Mouse (Mus musculus) limb, embryonic 13.5 days (tissue): ENCODE data around the gene Akip1. TPM values are rescaled to one million over a fixed set of nuclear protein-coding genes. Genes with fewer than 3 reads are reported as not detected.

Experiments used
- ATAC-seq: fragments of 200-750 bp; cut with Nextera tagmentation; 2 replicates; pipeline ENCODE4 v1.8.0; 2017; ENCODE audit warnings: low read depth, moderate number of reproducible peaks, moderate TSS enrichment; ENCODE audit not compliant: low FRiP score
- H3K27ac ChIP-seq: fragments of 300-500 bp; sonication (generic); 2 replicates; pipeline ENCODE4 v1.5.1; 2015; ENCODE audit warnings: inconsistent platforms, mild to moderate bottlenecking, moderate library complexity
- H3K27me3 ChIP-seq: fragments of 300-500 bp; sonication (generic); 2 replicates; pipeline ENCODE4 v1.6.1; 2015; ENCODE audit warnings: mild to moderate bottlenecking, inconsistent platforms
- H3K36me3 ChIP-seq: fragments of 300-500 bp; sonication (generic); 2 replicates; pipeline ENCODE4 v1.6.1; 2015; ENCODE audit warnings: inconsistent platforms, mild to moderate bottlenecking, moderate library complexity
- H3K4me1 ChIP-seq: fragments of 300-500 bp; sonication (generic); 2 replicates; pipeline ENCODE4 v1.6.1; 2015; ENCODE audit warnings: inconsistent platforms
- H3K4me2 ChIP-seq: fragments of 300-500 bp; sonication (generic); replicated peaks from 2 replicates; pipeline ENCODE4 v1.6.1; 2015; ENCODE audit warnings: inconsistent platforms, mild to moderate bottlenecking, moderate library complexity
- H3K4me3 ChIP-seq: fragments of 300-500 bp; sonication (generic); 2 replicates; pipeline ENCODE4 v1.5.1; 2015; ENCODE audit warnings: moderate library complexity, mild to moderate bottlenecking, inconsistent platforms
- H3K9ac ChIP-seq: fragments of 300-500 bp; sonication (generic); 2 replicates; pipeline ENCODE4 v1.6.1; 2015; ENCODE audit warnings: mild to moderate bottlenecking, inconsistent platforms
- H3K9me3 ChIP-seq: fragments of 300-500 bp; sonication (generic); 2 replicates; pipeline ENCODE4 v1.6.1; 2016; ENCODE audit warnings: inconsistent platforms
- WGBS: fragments of 180-500 bp; shearing (Covaris S2); methylation state at CpG from one replicate; pipeline ENCODE4 v1.1.7; 2015; 5-methylcytosine and 5-hydroxymethylcytosine counted together
- polyA plus RNA-seq: library from polyadenylated mRNA; unstranded; fragments of >200 nt; fragmentation: Nextera tagmentation; extraction: Ambion mirVana; gene quantifications from 2 replicates; pipeline ENCODE4 v1.2.1, GENCODE M21; 2015

The Akip1 gene
- polyA plus RNA-seq, 1 experiment from 2014 or later: 33.3 TPM

GRCm38 (mm10) chr7:109712198-109712597, 8.7 kb downstream of the Akip1 start:
- Histone ChIP-seq H3K9ac (no peak overlapping the region), H3K27me3 (no peaks in the 10 kb centered on the region), H3K9me3 (no peaks in the 10 kb centered on the region), H3K4me3 (no peak overlapping the region), H3K4me2 (no peak overlapping the region), H3K36me3 (peaks cover 36% of the 10 kb centered on the region), H3K4me1 (peaks cover 19% of the 10 kb centered on the region), H3K27ac (no peak overlapping the region)
- WGBS: 85% methylated on average over 7 of the region's 7 CpGs
- no peak for ATAC-seq

DNA sequence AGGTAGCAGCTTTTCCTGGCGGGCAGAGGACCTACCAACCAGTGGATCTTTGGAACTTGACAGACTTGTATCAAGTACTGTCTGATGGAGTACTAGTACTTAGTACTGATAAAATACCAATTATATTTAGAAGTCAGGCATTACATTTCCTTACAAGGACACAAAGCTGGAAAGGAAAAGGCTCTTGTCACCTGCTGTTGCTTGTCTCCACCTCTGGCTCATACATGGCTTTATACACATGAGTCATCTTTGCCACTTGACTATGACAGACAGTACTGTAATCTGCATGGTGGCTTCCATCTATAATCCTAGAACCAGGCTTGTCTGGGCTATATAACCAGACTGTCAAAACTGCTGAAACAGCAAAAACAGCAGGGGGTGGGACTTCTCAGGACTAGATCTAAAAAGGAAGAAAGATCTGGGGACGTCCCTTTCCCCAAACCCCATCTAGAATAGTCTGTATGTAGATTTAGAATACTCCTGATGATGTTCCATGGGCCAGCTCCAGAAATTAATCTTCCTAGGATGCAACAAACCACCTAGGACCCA, 10.0 kb downstream of the Akip1 start:
- Histone ChIP-seq H3K27ac (no peak overlapping the region), H3K27me3 (no peaks in the 10 kb centered on the region), H3K9ac (no peak overlapping the region), H3K9me3 (no peaks in the 10 kb centered on the region), H3K36me3 (peaks cover 32% of the 10 kb centered on the region), H3K4me3 (no peak overlapping the region), H3K4me1 (peaks cover 12% of the 10 kb centered on the region), H3K4me2 (no peak overlapping the region)
- ATAC-seq: no peak
- WGBS: 90% methylated on average over 2 of the region's 2 CpGs

GRCm38 (mm10) chr7:109719286-109719685, 15.8 kb downstream of the Akip1 start:
- no peaks in the 10 kb centered on the region for H3K4me1 ChIP-seq
- no peak; the same call in 1 of the 2 replicates for ATAC-seq
- no peaks in the 10 kb centered on the region for H3K36me3 ChIP-seq
- H3K9me3 ChIP-seq: no peaks in the 10 kb centered on the region; the same call in 1 of the 2 replicates
- H3K27me3 ChIP-seq: no peaks in the 10 kb centered on the region
- H3K9ac ChIP-seq: no peak overlapping the region
- H3K27ac ChIP-seq: no peak overlapping the region
- 63% methylated on average over 9 of the region's 9 CpGs for WGBS
- H3K4me3 ChIP-seq: no peak overlapping the region
- no peak overlapping the region for H3K4me2 ChIP-seq

DNA sequence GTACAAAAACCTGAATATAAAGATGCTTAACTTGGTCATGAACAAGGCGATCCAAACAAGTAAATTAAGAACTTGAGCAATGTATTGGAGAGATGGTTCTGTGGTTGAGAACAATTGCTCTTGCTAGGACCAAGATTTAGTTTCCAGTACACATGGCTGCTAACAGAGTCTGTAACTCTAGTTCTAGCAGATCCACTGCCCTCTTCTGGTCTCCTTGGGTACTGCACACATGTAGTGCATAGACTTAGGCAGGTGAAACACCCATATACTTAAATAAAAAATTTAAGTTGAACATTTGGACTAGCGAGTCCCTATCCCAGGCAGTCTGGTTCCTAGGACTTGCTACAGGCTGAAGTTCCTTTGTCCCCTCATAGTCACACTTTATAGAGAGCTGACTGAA, 19.1 kb downstream of the Akip1 start:
- Histone ChIP-seq H3K4me3 (no peak overlapping the region), H3K27ac (no peak overlapping the region), H3K9ac (no peak overlapping the region), H3K36me3 (no peaks in the 10 kb centered on the region), H3K4me2 (no peak overlapping the region), H3K9me3 (no peaks in the 10 kb centered on the region; the same call in 1 of the 2 replicates), H3K4me1 (no peaks in the 10 kb centered on the region), H3K27me3 (no peaks in the 10 kb centered on the region)
- 91% methylated on average over 2 of the region's 2 CpGs for WGBS
- ATAC-seq: no peak

- H3K9me3 ChIP-seq: no peaks in the 10 kb centered on the region; the same call in 1 of the 2 replicates
- no peak for ATAC-seq
- H3K4me1 ChIP-seq: no peaks in the 10 kb centered on the region
- H3K9ac ChIP-seq: no peak overlapping the region
- 90% methylated on average over 8 of the region's 8 CpGs for WGBS
- H3K27me3 ChIP-seq: no peaks in the 10 kb centered on the region
- no peak overlapping the region for H3K4me2 ChIP-seq
- no peaks in the 10 kb centered on the region for H3K36me3 ChIP-seq
- no peak overlapping the region for H3K27ac ChIP-seq
- H3K4me3 ChIP-seq: no peak overlapping the region
Observed at GRCm38 (mm10) chr7:109723114-109723513, 19.6 kb downstream of the Akip1 start.

DNA sequence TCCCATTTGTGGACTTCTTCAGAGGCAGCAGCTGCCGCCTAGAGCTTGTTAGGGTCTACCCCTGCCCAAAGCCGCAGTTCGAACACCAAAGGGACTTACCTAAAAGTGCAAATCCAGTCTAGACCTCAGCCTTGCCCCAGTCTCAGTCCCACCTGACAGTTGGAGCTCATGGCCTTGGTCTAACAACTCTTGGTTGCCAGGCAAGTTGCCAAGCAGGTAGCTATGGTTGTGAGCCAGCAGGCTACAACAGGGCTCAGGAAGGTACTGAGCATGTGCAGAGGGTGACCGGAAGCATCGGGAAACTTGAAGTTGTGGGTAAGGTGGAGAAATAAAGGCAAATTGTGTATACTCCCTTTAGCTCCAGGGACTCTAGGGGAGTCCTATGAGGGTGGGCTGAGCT, 20.2 kb downstream of the Akip1 start, which contains the start of gene BC051019:
Gene BC051019, minus strand, starts transcription at position 154 of the 400 bp plus-strand sequence.
- H3K4me3 ChIP-seq: no peak within 1 kb of the TSS
- H3K27ac ChIP-seq: no peak within 1 kb of the TSS
- no peaks in the 10 kb centered on the region; the same call in 1 of the 2 replicates for H3K9me3 ChIP-seq
- H3K4me2 ChIP-seq: no peak within 1 kb of the TSS
- H3K36me3 ChIP-seq: no peaks in the 10 kb centered on the region
- WGBS: 88% methylated on average over 5 of the region's 5 CpGs
- ATAC-seq: no peak
- no peaks in the 10 kb centered on the region for H3K27me3 ChIP-seq
- no peak within 1 kb of the TSS for H3K9ac ChIP-seq
- H3K4me1 ChIP-seq: no peaks in the 10 kb centered on the region

DNA sequence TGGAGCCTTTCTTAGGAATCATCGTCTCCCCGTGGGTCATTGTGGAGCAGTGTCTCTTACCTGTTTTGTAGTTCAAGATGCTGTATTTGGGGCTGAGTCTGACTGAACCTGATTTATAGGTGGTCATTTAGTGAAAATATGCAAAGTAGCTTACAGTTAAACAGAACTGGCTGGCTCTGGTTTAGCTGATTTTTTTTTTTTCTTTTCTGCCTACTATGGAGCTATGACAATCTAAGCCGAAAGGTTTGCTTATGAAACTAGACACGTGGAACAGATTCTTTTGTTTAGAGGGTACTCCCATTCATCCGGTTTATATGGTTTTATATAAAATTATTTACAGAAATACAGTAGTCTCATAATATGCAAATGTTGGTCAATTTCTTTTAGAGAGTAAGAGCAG, 28.1 kb downstream of the Akip1 start, which contains the start of gene Ascl3:
Gene Ascl3, minus strand, starts transcription at position 101 of the 400 bp plus-strand sequence.
- Histone ChIP-seq H3K27ac (no peak within 1 kb of the TSS), H3K4me3 (no peak within 1 kb of the TSS), H3K36me3 (peaks cover 12% of the 10 kb centered on the region), H3K9ac (no peak within 1 kb of the TSS), H3K4me1 (no peaks in the 10 kb centered on the region), H3K4me2 (no peak within 1 kb of the TSS), H3K27me3 (no peaks in the 10 kb centered on the region), H3K9me3 (no peaks in the 10 kb centered on the region)
- no peak for ATAC-seq
- WGBS: 86% methylated on average over 5 of the region's 5 CpGs

DNA sequence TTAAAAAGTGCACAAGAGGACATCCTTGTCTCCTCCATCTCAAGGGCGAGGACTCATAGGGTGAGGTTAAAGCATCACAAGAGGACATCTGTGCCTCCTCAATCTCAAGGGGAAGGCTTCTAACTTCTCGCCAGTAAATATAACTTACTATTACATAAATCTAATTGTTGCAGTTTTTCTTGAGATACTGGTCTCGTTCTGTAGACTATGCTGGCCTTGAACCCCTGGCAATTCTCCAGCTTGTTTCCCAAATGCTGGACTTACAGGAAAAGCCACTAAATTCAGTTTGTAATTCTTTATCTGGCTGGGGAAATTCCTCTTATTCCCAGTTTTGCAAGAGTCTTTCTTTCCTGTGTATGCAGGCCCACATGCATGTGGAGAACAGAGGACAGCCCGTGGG, 31.3 kb downstream of the Akip1 start:
- Histone ChIP-seq H3K36me3 (peaks cover 17% of the 10 kb centered on the region), H3K4me2 (no peak overlapping the region), H3K9me3 (no peaks in the 10 kb centered on the region), H3K27me3 (no peaks in the 10 kb centered on the region), H3K4me3 (no peak overlapping the region), H3K9ac (no peak overlapping the region), H3K27ac (no peak overlapping the region), H3K4me1 (no peaks in the 10 kb centered on the region)
- WGBS: 87% methylated on average over 4 of the region's 4 CpGs
- no peak for ATAC-seq

GRCm38 (mm10) chr7:109739822-109740370, 36.4 kb downstream of the Akip1 start:
- no peaks in the 10 kb centered on the region for H3K9me3 ChIP-seq
- no peak overlapping the region for H3K4me3 ChIP-seq
- ATAC-seq: no peak

DNA sequence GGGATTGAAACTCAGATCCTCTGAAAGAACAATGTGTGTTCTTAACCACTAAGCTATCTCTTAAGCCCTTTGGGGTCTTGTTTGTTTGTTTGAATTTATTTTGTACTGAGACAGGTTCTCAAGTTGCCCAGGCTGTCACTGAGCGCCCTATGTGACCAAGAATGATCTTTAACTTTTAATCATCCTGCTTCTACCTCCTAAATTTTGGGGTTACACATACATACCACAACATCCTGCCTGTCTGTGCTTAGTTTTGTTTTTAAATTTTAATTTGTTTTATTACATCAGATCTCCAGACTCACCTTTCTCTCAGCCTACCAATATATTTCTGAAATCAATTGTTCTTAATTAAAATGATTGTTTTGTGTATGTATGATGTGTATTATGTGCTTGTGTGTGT, 37.6 kb downstream of the Akip1 start:
- H3K9ac ChIP-seq: no peak overlapping the region
- WGBS: 81% methylated on average over 1 of the region's 1 CpGs
- H3K4me1 ChIP-seq: no peaks in the 10 kb centered on the region
- no peaks in the 10 kb centered on the region for H3K9me3 ChIP-seq
- no peak for ATAC-seq
- H3K4me2 ChIP-seq: no peak overlapping the region
- no peak overlapping the region for H3K27ac ChIP-seq
- no peak overlapping the region for H3K4me3 ChIP-seq
- H3K36me3 ChIP-seq: peaks cover 45% of the 10 kb centered on the region
- no peaks in the 10 kb centered on the region for H3K27me3 ChIP-seq

More at GRCm38 (mm10) chr7:109739822-109740370, 36.4 kb downstream of the Akip1 start:
- no peak overlapping the region for H3K9ac ChIP-seq
- H3K4me2 ChIP-seq: no peak overlapping the region
- no peak overlapping the region for H3K27ac ChIP-seq
- H3K4me1 ChIP-seq: no peaks in the 10 kb centered on the region
- WGBS: 81% methylated on average over 5 of the region's 5 CpGs
- H3K27me3 ChIP-seq: no peaks in the 10 kb centered on the region
- peaks cover 41% of the 10 kb centered on the region for H3K36me3 ChIP-seq

DNA sequence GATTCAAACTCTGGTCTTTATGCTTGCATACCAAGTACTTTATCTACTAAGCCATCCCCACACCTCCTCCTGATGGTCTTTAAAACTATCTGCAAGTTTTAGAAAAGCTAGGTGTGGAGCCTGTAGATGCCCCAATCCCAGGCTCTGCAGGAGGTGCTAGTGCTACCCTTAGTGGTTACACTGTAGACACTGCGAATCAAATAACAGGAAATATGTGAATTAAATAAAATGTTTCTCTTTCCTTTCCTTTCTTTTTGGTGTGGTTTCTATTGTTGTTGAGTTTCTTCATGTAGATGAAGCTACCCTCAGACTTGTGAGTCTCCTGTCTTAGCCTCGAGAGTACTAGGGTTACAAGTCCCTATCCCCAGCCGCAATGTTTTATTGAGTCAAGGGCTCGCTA, 38.2 kb downstream of the Akip1 start:
- Histone ChIP-seq H3K4me1 (no peaks in the 10 kb centered on the region), H3K27ac (no peak overlapping the region), H3K27me3 (no peaks in the 10 kb centered on the region), H3K9ac (no peak overlapping the region), H3K9me3 (no peaks in the 10 kb centered on the region), H3K36me3 (peaks cover 44% of the 10 kb centered on the region), H3K4me2 (no peak overlapping the region), H3K4me3 (no peak overlapping the region)
- 81% methylated on average over 4 of the region's 4 CpGs for WGBS
- ATAC-seq: no peak

DNA sequence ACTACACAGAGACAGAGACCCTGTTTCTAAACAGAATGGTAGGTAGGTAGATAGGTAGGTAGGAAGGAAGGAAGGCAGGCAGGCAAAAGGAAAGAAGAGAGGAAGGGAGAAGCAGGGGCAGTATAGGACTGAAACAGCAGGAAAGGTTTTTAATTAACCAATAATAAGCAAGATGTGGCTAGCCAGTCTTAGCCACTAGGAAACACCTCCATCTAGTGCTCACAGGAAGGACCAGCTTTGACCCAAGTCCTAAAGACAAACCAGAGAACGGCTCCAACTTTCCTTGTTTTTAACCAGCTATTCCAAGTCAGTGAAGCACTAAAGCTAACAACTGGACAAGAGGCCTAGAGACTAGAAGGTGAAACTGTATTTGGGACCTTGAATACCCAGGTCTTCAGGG, 44.3 kb downstream of the Akip1 start:
- no peak overlapping the region for H3K27ac ChIP-seq
- peaks cover 30% of the 10 kb centered on the region for H3K36me3 ChIP-seq
- WGBS: 58% methylated on average over 1 of the region's 1 CpGs
- H3K9ac ChIP-seq: no peak overlapping the region
- H3K4me2 ChIP-seq: no peak overlapping the region
- no peak for ATAC-seq
- H3K9me3 ChIP-seq: no peaks in the 10 kb centered on the region
- H3K27me3 ChIP-seq: no peaks in the 10 kb centered on the region
- no peak overlapping the region for H3K4me3 ChIP-seq
- peaks cover 7% of the 10 kb centered on the region for H3K4me1 ChIP-seq
